Mouse (Mus musculus) ovary, adult 18-20 months (tissue): Measurements from ENCODE around the gene Fndc10.
"Not testable (repeated sequence)": the region's sequence is repeated elsewhere in the genome, so short reads cannot be mapped to it uniquely, and the experiment has no call there.

Experiments
- DNase-seq: peaks from one replicate; pipeline ENCODE4 v3.0.0; 2022; ENCODE audit warnings: low spot score, mixed read lengths

Gene Fndc10

DNA sequence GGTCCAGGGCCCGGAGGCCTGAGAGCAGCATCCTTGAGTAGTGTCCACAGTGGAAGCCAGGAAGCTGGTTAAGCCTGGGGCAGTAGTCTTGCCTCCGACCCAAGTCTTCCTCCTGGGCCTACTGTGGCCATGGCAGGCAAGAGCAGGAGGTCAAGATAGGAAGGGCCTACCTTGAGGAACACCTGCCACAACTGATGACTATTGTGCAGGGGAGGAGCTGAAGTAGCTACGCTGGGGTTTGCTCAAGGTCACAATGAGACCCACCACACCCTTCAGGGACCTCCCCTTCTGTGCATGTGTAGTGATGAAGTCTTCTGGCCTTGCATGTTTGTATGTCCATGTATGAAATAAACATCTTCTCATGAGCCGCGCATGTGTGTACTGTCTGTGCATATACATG, 41.6 kb downstream of the Fndc10 start:
- DNase-seq: no peak

DNA sequence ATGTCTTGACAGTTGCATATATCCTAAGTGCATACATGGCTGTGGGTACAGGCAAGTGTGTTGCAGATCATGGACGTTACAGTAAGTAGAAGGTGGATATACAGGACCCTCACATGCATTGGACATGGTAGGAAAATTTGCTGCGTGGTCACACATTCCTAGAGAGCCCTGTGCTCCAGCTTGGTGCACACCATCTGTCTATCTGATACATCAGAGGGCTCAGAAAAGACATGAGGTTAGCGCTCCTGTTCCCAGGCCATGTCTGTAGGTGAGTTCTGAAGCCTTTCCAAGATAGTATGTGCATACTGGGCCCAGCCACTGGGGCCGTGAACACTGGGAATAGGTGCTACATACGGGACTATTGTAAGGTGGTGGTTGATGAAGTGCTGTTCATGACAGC, 42.3 kb downstream of the Fndc10 start:
- no peak for DNase-seq

DNA sequence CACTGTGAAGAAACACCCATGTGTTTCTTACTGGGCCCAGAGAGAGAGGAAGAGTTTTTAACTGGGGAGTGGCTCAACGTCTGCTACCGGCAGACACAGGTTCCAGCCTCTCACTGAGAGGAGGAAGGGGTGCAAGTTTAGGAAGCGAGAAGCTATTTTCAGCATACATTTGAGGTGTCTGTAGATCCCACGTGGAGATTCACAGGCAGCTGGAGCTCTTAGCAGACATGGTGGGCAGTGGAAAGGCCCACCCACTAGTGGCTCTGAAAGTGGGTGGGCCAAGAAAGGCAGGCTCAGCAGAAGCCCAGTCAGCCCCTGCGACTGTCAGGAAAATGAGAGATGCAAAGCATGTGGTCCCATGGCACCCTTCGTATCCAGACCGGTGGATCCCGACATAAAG, 44.1 kb downstream of the Fndc10 start:
- no peak for DNase-seq

DNA sequence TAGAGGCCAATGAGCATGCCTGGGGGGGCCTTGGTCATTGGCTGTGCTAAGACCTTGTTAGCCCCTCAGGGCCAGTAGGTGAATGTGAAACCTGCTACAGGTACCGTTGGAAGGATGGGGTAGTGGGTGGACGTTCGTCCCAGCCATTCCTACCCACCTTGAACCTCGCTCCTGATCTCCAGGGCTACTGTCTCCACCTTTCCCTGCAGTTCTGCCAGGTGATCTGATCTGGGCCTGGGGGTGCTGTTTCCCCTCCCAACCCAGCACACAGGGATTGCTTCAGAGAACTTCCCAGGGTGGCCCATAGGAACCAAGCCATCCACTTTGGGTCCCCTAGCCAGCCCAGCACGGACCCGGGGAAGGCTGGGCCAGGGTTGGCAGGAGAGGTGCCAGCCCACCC, 45.0 kb downstream of the Fndc10 start:
- no peak for DNase-seq

DNA sequence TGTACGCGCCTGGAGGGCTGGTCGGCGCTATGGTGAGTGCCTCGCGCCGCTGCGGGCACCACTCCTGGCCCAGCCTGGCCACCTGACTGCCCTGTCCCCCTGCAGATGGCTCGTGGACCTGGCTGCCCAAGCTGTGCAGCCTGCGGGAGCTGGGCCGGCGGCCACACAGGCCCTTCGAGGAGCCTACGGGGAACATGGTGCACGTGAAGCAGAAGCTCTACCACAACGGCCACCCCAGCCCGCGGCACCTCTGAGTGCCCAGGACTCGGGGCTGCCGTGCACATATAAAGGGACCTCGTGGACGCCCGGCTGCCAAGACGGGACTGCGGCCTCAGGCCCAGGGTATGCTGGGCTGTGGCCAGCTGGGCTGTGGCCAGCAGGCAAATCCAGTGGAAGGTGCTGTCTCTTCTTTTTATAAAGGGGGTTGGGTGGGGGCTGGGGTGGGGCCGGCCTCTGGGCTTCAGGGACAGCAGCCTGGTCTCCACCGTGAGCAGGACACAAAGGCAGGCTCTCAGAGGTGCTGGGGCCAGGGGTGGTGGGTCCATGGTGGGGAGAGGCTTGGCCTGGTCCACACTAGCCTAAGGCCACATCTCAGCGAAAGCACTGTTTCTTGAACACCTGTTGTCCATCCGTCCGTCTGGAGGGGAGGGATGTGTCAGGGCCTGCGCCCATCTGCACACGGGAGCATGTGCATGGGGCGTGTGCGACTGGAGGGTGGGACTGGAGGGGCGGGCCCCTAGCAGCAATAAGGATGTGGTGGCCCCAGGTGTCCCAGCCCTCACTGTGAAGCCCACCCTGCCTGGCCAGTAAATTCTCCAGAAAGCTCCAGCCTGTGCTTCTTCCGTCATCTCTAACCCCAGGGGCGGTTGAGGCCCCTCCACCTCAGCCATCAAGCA, 45.8 kb downstream of the Fndc10 start:
- no peak for DNase-seq

DNA sequence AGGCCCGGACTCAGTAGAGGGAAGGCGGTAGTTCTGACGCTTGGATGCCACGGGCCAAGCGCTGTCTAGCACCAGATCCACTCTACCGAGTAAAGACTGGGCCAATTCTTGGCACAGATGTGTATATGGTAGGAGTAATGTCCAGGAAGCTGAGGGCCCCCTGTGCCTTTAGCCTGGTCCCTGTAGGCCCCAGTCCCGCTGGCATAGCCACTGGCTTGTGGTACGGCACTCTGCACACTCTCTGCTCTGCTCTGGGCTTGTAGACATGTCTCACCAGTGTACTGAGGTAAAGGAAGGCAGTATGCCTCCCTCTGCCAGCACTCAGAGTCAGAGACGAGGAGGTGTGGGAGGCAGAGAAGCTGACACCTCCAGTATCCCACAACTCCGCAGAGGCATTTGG, 46.5 kb downstream of the Fndc10 start:
- DNase-seq: not testable (repeated sequence)

DNA sequence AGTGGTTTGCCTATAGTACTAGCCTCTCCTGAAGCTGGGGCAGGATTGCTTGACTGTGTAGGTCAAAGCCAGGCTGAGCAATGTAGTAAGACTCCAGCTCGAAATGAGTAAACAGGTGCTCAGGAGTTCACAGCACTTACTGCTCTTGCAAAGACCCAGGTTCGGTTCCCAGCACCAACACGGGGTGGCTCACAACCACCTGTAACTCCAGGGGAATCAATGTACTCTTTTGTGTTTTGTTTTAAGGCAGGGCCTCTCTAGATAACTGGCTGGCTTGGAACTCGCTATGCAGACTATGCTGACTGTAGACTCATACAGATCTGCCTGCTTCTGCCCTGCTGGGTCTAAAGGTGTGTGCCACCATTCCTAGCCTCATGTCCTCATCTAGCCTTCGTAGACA, 48.5 kb downstream of the Fndc10 start:
- no peak for DNase-seq

DNA sequence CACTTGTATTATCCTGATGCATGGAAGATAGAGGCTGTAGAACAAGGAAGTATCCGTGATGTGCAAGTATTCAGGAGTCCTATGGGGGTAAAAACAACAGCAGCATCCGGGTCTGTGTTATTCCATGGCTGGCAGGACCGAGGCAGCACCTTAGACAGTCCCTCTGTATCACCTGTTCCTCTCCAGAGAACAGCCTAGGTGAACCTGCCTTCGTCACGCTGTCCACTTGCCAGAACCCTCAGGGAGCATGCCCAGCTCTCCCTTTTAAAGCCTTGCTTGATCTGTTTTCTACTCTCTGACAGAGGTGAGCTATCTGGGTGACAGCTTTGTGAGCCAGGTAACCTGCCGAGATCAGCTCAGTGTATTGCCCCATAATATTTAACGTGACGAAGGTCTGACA, 50.3 kb downstream of the Fndc10 start:
- no peak for DNase-seq

DNA sequence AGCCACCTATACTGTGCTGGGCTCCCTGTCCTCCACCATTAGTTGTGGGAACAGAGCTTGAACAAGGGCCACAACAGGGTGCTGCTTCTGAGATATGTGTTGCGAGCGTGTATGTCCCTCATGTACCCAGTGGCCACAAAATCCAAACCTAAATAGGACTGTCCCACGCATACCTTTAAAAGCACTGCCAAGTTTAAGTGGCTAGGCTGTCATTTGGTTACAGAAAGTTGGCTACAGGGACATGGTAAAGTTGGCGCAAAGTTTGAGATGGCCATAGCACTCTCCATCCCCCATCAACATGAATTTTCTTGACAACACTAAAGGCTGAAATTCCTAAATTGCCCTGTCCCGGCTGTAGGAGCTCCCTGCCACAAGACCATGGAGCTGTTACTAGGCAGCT, 51.0 kb downstream of the Fndc10 start:
- DNase-seq: no peak
